Mouse (Mus musculus) myocyte (in vitro differentiated cells): ENCODE results near the gene Crcp.

Experiments
- CEBPB ChIP-seq: IDR thresholded peaks from 2 replicates; pipeline ENCODE4 v1.6.1; 2011; ENCODE audit warnings: mild to moderate bottlenecking, moderate library complexity; ENCODE audit not compliant: poor library complexity, insufficient read depth, severe bottlenecking
- E2F4 ChIP-seq: IDR thresholded peaks from one replicate; pipeline ENCODE4 v1.6.1; 2011; ENCODE audit warnings: mild to moderate bottlenecking, control low read depth, moderate library complexity; ENCODE audit not compliant: insufficient read depth
- MAX ChIP-seq: IDR thresholded peaks from one replicate; pipeline ENCODE4 v1.6.1; 2011; ENCODE audit warnings: low read depth, mild to moderate bottlenecking, control low read depth
- MYOD1 ChIP-seq, 3 experiments: IDR thresholded peaks; one replicate each; pipeline ENCODE4 v1.6.1; 2011; ENCODE audit warnings: control low read depth in 2 of 3, low read depth in 2 of 3, mild to moderate bottlenecking in 2 of 3, moderate library complexity in 1 of 3; ENCODE audit not compliant: insufficient read length in 2 of 3, control insufficient read depth in 1 of 3
- MYOG ChIP-seq, 3 experiments: IDR thresholded peaks; one replicate each; pipeline ENCODE4 v1.6.1; 2011; ENCODE audit warnings: control low read depth in 2 of 3, low read depth in 2 of 3, mild to moderate bottlenecking in 2 of 3; ENCODE audit not compliant: insufficient read length in 2 of 3, control insufficient read depth in 1 of 3, insufficient read depth in 1 of 3
- POLR2A ChIP-seq: IDR thresholded peaks from one replicate; pipeline ENCODE4 v1.6.1; 2011; ENCODE audit warnings: low read depth, mild to moderate bottlenecking, control low read depth, moderate library complexity; ENCODE audit not compliant: insufficient read length
- POLR2AphosphoS2 ChIP-seq: IDR thresholded peaks from one replicate; pipeline ENCODE4 v1.6.1; 2011; ENCODE audit warnings: low read depth, control low read depth; ENCODE audit not compliant: insufficient read length
- SRF ChIP-seq: IDR thresholded peaks from one replicate; pipeline ENCODE4 v1.6.1; 2011; ENCODE audit warnings: low read depth; ENCODE audit not compliant: control insufficient read depth, insufficient read length
- USF1 ChIP-seq: IDR thresholded peaks from one replicate; pipeline ENCODE4 v1.6.1; 2011; ENCODE audit warnings: low read depth, mild to moderate bottlenecking, control low read depth, moderate library complexity

- TF ChIP-seq MYOG (IDR thresholded peaks at IDR 0.05; ENCODE audit: control insufficient read depth in 1 of 3, insufficient read depth in 1 of 3, insufficient read length in 2 of 3, low read depth in 2 of 3) (no peak), MAX (no peak), POLR2A (no peak), E2F4 (no peak), CEBPB (no peak), SRF (no peak), USF1 (no peak), POLR2AphosphoS2 (no peak), MYOD1 (IDR thresholded peaks at IDR 0.05; ENCODE audit: control insufficient read depth in 1 of 3, insufficient read length in 2 of 3, low read depth in 2 of 3) (no peak)
Observed at GRCm38 (mm10) chr5:130082431-130082830, 53.3 kb downstream of the Crcp start.
